Mouse (Mus musculus): ENCODE measurements around the gene Gstt3. TPM values are rescaled to one million over a fixed set of nuclear protein-coding genes. Genes with fewer than 3 reads are reported as not detected.

Gstt3 gene
- 5.0 and 5.1 TPM in 2 replicates for polyA plus RNA-seq (2016; fragmentation: Nextera tagmentation; extraction: Ambion mirVana)

DNA sequence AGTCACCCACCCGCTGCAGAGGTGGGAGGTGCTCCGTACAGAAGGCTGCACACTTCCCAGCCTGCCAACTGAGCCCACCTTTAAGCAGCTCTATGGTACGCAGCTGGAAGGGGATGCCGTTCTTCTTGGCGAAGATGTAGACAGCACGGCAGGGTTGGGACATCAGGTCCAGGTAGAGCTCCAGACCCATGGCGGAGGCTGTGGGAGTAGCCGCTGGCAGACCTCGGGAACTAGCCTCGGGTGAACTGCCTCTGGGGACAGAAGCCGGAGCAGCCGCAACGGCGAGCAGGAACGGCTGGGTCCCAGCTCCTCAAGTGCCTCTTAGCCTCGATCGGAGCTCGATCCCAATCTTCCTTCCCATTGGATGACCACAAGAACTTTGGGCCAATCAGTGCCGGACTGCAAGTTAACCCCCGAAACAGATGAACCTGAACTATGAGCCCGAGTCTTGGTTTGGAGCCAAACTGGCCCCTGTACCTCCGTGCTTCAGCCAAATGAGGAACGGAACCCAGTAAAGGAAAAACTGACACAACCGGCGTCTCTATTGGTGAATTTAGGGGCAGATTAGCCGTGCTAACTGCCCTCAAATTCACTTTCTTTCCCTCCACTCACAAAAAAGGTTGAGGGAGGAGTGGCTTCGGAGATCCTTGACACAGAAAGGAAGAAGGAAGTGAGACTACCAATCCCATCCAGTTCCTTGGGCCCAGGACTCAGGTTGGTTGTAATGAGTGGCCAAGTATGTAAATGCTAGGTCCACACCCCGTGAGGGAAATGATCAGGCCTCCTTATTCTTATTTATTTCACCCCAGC lies at the start of gene Gstt3, which contains the start of gene Gm20441:
Gstt3 (minus strand) TSS at position 646 of the 810 bp plus-strand sequence.
Gm20441 (minus strand) TSS at position 186 of the 810 bp plus-strand sequence.
- Histone ChIP-seq H3K36me3 (no peaks in the 10 kb centered on the region), H3K9me3 (replicated peaks) (no peaks in the 10 kb centered on the region), H3K27me3 (peaks cover 59% of the 10 kb centered on the region), H3K27ac (no peak within 1 kb of the TSS), H3K9ac (0 out of 2 replicates have a peak within 1 kb of the TSS, but pooled peaks have one; percentile 39), H3K4me2 (replicated peaks) (peak within 1 kb of the TSS; percentile 73), H3K4me1 (peaks cover 9% of the 10 kb centered on the region), H3K4me3 (peak within 1 kb of the TSS; percentile 34)
- WGBS, result under 1% methylated on average over 28 of the region's 28 CpGs
- ATAC-seq (ENCODE audit: low FRiP score), result no peak

DNA sequence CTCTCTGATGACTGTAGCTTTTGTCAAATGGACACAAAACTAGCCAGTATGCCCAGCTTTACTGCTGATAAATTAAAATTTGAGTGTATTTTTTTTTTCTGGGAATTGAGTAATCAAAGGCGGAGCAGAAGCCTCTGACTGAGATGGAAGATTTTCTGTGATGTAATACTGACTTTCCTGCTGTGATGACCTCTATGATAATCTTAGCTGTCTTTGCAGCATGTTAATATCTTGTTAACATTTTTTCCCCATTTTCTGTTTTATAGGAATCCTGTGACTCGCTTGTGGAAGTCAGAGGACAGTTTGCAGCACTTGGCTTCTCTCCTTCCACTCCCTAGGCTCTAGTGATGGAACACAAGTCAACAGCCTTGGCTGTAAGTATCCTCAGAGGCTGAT lies 49.1 kb upstream of the Gstt3 start:
- WGBS, result 87% methylated on average over 2 of the region's 2 CpGs
- Histone ChIP-seq H3K36me3 (no peaks in the 10 kb centered on the region), H3K9me3 (replicated peaks) (no peaks in the 10 kb centered on the region), H3K9ac (no peak overlapping the region), H3K4me3 (no peak overlapping the region), H3K4me2 (replicated peaks) (no peak overlapping the region), H3K27me3 (peaks cover 34% of the 10 kb centered on the region), H3K27ac (no peak overlapping the region), H3K4me1 (peaks cover 16% of the 10 kb centered on the region)
- ATAC-seq (ENCODE audit: low FRiP score), result no peak

DNA sequence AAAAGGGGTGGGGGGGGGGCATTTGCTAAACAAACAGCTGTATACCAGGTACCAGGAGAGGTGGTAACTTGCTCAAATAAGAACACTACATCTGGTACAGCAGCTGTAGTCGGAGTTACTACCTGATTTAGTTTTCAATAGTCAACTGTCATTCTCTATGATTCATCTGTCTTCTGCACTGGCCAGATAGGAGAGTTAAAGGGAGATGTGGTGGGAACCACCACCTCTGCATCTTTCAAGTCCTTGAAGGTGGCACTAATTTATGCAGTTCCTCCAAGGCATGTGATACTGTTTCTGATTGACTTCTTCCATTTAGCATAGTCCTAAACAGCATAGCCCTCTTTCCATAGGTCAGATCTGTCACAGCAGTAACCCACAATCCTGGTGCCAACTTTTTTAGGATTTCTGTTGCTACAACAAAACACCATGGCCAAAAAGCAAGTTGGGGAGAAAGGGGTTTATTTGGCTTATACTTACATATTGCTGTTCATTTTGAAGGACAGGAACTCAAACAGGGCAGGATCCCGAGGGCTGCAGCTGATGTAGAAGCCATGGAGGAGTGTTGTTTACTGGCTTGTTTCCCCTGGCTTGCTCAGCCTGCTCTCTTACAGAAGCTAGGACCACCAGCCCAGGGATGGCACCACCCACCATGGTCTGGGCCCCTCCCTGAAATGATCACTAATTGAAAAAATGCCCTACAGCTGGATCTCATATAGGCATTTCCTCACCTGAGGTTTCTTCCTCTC lies 48.5 kb upstream of the Gstt3 start:
- WGBS, result 87% methylated on average over 2 of the region's 2 CpGs
- no peaks in the 10 kb centered on the region for H3K9me3 ChIP-seq (replicated peaks)
- H3K4me1 ChIP-seq, result peaks cover 13% of the 10 kb centered on the region
- no peak overlapping the region for H3K4me2 ChIP-seq (replicated peaks)
- H3K27ac ChIP-seq, result no peak overlapping the region
- H3K4me3 ChIP-seq, result no peak overlapping the region
- ATAC-seq (ENCODE audit: low FRiP score), result no peak
- H3K36me3 ChIP-seq, result no peaks in the 10 kb centered on the region
- peaks cover 30% of the 10 kb centered on the region for H3K27me3 ChIP-seq
- H3K9ac ChIP-seq, result no peak overlapping the region

DNA sequence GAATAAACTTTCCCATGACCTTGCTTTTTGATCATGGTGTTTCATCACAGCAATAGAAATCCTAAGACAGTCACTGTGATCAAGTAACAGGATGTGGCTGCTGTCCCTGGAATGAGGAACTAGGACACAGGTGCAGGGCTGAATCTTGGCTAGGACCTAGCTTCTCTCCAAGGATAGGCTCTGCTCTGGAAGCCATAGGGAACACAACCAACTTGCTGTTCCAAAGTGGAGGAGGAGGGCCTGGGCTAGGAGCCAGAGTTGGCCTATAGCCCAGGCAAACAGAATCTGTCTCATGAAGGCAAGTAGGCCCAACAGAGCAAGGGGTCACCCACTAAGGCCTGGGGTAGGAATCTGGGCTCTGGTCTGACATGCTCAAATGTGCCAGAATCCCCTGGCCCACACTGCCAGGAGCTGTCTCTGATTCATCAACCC lies 47.3 kb upstream of the Gstt3 start:
- no peak for ATAC-seq (ENCODE audit: low FRiP score)
- H3K4me2 ChIP-seq (replicated peaks), result no peak overlapping the region
- H3K4me3 ChIP-seq, result no peak overlapping the region

DNA sequence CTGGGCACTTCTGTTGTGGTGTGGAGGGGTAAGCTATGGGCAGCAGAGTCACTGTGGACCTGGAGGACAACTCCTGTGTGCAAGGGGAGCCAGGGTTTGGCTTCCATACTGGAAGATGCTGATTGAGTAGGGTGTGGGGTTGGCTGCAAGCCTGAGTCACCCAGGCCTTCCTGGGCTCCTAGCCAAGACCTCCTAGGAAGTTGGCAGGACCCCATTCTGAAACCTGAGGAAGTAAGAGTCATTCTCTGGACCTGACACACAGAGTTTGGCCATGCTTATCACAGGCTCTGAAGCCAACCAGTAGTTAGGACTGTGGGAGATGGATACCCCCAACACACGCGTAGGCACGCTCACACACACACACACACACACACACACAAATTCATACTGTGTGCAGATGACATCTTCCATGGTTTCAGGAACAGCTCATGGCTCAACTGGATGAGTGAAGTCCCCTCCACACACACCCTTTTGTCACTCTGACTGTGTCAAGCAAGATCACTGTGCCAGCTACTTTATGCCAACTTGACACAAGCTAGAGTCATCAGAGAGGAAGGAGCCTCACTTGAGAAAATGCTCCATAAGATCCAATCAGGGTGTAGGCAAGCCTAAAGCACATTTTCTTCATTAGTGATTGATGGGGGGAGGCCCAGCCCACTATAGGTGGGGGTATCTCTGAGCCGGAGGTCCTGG lies 46.6 kb upstream of the Gstt3 start:
- Histone ChIP-seq H3K4me3 (no peak overlapping the region), H3K36me3 (no peaks in the 10 kb centered on the region), H3K27me3 (peaks cover 11% of the 10 kb centered on the region), H3K9ac (no peak overlapping the region), H3K4me2 (replicated peaks) (no peak overlapping the region), H3K4me1 (no peaks in the 10 kb centered on the region), H3K27ac (no peak overlapping the region), H3K9me3 (replicated peaks) (peaks cover 5% of the 10 kb centered on the region; the same call in 1 of the 2 replicates)
- 92% methylated on average over 4 of the region's 4 CpGs for WGBS
- ATAC-seq (ENCODE audit: low FRiP score), result no peak

More for the DNA sequence above, 47.3 kb upstream of the Gstt3 start:
- Histone ChIP-seq H3K27ac (no peak overlapping the region), H3K9me3 (replicated peaks) (no peaks in the 10 kb centered on the region), H3K4me1 (peaks cover 3% of the 10 kb centered on the region; the same call in 1 of the 2 replicates), H3K9ac (no peak overlapping the region), H3K36me3 (no peaks in the 10 kb centered on the region), H3K27me3 (peaks cover 18% of the 10 kb centered on the region)

DNA sequence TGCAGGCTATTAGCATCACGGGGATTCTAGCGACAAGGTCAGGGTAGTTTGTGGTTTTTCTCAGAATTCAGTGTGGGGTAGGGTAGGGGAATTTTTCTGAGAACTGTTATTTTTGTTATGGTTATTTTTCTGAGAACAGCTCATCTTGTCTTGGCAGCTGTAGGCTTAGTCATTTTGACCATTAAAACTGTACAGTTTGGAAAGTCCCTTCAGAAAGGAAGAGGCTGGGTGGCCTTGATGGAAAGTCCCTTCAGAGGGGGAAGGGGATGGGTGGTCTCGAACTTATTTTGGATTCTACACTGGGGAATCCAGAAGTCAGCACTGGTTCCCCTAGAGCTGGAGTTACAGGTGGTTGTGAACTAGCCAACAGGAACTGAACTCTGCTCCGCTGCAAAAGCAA lies 43.3 kb upstream of the Gstt3 start:
- ATAC-seq (ENCODE audit: low FRiP score), result no peak
- no peaks in the 10 kb centered on the region for H3K4me1 ChIP-seq
- H3K4me3 ChIP-seq, result no peak overlapping the region
- H3K4me2 ChIP-seq (replicated peaks), result no peak overlapping the region
- H3K36me3 ChIP-seq, result no peaks in the 10 kb centered on the region
- no peak overlapping the region for H3K9ac ChIP-seq
- WGBS, result 90% methylated on average over 4 of the region's 4 CpGs
- no peak overlapping the region for H3K27ac ChIP-seq
- no peaks in the 10 kb centered on the region for H3K27me3 ChIP-seq
- H3K9me3 ChIP-seq (replicated peaks), result peaks cover 5% of the 10 kb centered on the region; the same call in 1 of the 2 replicates

DNA sequence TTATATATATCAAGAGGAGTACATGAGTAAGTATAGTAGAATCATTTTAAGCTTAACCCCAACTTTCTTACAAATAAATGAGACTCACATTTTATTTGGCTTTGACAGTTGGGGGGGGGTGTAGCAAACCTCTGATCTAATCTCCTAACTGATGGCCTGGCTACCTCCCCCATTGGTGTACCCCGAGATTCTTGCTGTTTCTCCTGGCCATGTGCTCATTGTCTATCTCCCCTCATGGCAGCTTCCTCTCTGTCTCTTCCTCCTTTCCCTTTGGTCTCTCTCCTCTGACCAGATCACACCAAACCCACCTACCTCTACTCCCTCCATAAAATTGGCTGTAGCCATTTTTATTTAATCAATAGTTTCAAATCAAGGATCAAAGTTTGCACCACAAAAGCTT lies 42.6 kb upstream of the Gstt3 start:
- Histone ChIP-seq H3K27ac (no peak overlapping the region), H3K9ac (no peak overlapping the region), H3K4me3 (no peak overlapping the region), H3K9me3 (replicated peaks) (peaks cover 5% of the 10 kb centered on the region; the same call in 1 of the 2 replicates), H3K4me2 (replicated peaks) (no peak overlapping the region), H3K36me3 (no peaks in the 10 kb centered on the region), H3K4me1 (no peaks in the 10 kb centered on the region), H3K27me3 (no peaks in the 10 kb centered on the region)
- ATAC-seq (ENCODE audit: low FRiP score), result no peak
- WGBS, result 83% methylated on average over 1 of the region's 1 CpGs

DNA sequence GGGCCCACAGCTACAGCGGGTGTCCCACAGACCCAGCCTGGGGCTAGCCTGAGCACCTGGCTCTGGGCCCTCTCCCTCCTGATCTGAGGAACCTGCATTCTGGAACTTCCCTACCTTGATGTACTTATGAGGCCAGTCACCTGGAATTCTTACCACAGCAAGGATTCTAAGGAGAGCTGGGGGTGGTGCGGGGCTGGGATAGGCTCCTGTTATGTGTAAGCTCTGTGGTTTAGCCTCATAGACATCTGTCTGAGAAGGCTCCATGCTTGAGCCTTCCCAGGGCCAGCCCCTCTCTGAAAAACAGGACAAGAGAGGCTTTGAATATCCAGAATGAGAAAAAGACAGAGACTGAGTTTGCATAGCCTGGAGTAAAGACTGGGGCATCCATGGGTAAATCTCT lies 41.2 kb upstream of the Gstt3 start, which contains the start of gene Gstt4:
Gstt4 (minus strand) TSS at position 101 of the 400 bp plus-strand sequence.
- Histone ChIP-seq H3K36me3 (no peaks in the 10 kb centered on the region), H3K4me3 (no peak within 1 kb of the TSS), H3K9ac (no peak within 1 kb of the TSS), H3K27ac (no peak within 1 kb of the TSS), H3K4me1 (no peaks in the 10 kb centered on the region), H3K4me2 (replicated peaks) (no peak within 1 kb of the TSS), H3K9me3 (replicated peaks) (peaks cover 5% of the 10 kb centered on the region; the same call in 1 of the 2 replicates), H3K27me3 (no peaks in the 10 kb centered on the region)
- 98% methylated on average over 2 of the region's 2 CpGs for WGBS
- ATAC-seq (ENCODE audit: low FRiP score), result no peak

DNA sequence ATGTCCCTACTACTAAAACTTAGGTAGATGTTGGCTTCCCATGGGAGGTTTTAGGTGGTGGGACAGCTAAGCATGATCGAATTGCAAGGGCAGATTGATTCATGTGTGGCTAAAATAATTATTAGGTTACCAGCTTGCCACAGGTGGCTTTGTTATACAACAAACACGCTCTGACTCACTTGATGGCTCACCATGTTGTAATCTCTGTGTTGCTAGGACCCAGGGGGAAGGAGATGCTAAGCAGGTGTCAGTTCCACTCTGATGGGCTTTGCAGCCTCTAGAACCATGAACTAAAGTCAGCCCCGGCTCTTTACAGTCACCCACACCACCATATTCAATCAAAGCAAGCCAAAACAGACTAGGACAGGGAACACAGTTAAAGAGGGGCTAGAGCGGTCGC lies 38.7 kb upstream of the Gstt3 start:
- no peaks in the 10 kb centered on the region for H3K4me1 ChIP-seq
- peaks cover 5% of the 10 kb centered on the region; the same call in 1 of the 2 replicates for H3K9me3 ChIP-seq (replicated peaks)
- H3K9ac ChIP-seq, result no peak overlapping the region
- no peaks in the 10 kb centered on the region for H3K36me3 ChIP-seq
- H3K4me3 ChIP-seq, result no peak overlapping the region
- H3K27me3 ChIP-seq, result no peaks in the 10 kb centered on the region
- no peak overlapping the region for H3K4me2 ChIP-seq (replicated peaks)
- 87% methylated on average over 5 of the region's 5 CpGs for WGBS
- no peak overlapping the region for H3K27ac ChIP-seq
- no peak for ATAC-seq (ENCODE audit: low FRiP score)

DNA sequence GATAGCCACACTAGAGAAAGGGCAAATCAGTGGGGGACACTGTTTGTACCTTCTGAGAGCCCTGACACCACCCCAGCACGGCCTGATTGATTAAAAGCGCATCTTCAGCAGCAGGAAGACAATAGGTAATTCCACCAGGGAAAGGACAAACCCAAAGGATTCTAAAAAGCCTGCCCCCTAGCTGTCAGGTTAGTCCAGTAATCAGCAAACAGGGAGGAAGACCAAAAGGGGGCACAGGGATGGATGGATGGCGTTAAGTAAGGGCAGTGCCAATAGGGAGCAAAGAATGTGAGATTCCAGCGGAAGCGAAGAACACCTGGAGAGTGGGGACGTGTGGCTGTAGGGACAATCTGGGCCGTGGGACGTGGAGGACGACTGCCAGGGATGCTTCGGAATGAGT lies 37.4 kb upstream of the Gstt3 start:
- Histone ChIP-seq H3K27ac (no peak overlapping the region), H3K4me2 (replicated peaks) (no peak overlapping the region), H3K4me1 (no peaks in the 10 kb centered on the region), H3K9ac (no peak overlapping the region), H3K4me3 (no peak overlapping the region), H3K9me3 (replicated peaks) (peaks cover 5% of the 10 kb centered on the region; the same call in 1 of the 2 replicates), H3K36me3 (no peaks in the 10 kb centered on the region), H3K27me3 (no peaks in the 10 kb centered on the region)
- no peak for ATAC-seq (ENCODE audit: low FRiP score)
- 60% methylated on average over 10 of the region's 10 CpGs for WGBS

DNA sequence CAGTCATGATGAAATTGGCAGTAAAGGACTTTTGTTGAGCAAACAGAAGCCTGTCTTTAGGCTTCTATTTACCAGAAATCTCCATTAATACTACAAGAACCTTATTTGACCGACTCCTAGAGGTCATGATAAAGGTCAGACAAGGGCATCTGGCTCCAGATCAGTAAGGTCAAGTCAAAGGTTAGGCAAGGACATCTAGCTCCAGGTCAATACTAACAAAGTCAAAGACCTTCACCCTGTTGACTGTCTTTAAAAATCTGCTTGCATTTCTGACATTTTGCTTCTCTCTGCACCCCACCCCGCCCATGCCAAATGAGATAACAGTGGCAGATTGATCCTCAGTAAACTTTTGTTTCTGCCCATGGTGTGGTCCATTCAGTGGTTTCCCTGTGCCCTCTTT lies 23.0 kb upstream of the Gstt3 start:
- Histone ChIP-seq H3K36me3 (no peaks in the 10 kb centered on the region), H3K9ac (no peak overlapping the region), H3K27ac (no peak overlapping the region), H3K4me1 (no peaks in the 10 kb centered on the region), H3K4me3 (no peak overlapping the region), H3K27me3 (no peaks in the 10 kb centered on the region), H3K4me2 (replicated peaks) (no peak overlapping the region), H3K9me3 (replicated peaks) (no peaks in the 10 kb centered on the region)
- 77% methylated on average over 2 of the region's 2 CpGs for WGBS
- no peak for ATAC-seq (ENCODE audit: low FRiP score)

DNA sequence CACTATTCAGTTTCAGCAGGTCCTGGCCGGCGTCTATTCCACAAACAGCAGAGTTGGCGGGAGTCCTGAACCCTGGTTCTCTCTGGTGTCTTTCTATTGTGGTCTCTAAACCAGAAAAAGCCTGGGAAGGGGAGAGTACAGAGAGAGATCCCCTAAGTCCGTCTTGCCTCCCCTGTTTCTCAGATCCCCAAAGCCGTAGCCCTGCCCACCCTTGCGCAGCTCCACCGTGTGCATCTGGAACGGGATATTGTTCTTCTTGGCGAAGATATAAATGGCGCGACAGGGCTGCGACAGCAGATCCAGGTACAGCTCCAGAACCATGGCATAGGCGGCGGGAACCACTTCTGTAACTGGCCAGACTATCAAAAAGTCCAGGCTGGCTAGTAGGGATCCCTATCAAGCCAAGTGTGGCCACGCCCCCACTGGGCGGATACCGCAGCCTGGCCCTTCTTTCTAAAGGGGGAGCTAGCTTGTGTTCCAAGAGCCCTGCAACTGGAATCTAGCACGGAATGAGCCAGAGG lies 17.0 kb upstream of the Gstt3 start, which contains the start of gene Gstt1:
Gstt1 (minus strand) TSS at position 409 of the 521 bp plus-strand sequence.
- ATAC-seq (ENCODE audit: low FRiP score), result peak; percentile 54
- Histone ChIP-seq H3K9me3 (replicated peaks) (no peaks in the 10 kb centered on the region), H3K27ac (no peak within 1 kb of the TSS)

More for the DNA sequence above, 17.0 kb upstream of the Gstt3 start, which contains the start of gene Gstt1:
- 4% methylated on average over 18 of the region's 18 CpGs for WGBS
- H3K4me3 ChIP-seq, result peak within 1 kb of the TSS; percentile 37
- H3K4me2 ChIP-seq (replicated peaks), result peak within 1 kb of the TSS; percentile 77
- H3K4me1 ChIP-seq, result peaks cover 12% of the 10 kb centered on the region
- H3K27me3 ChIP-seq, result peaks cover 9% of the 10 kb centered on the region
- no peaks in the 10 kb centered on the region for H3K36me3 ChIP-seq
- H3K9ac ChIP-seq, result peak within 1 kb of the TSS; percentile 37

Data from hindbrain, embryonic 12.5 days (tissue).